Mouse (Mus musculus) spleen, adult 2 months (tissue): ENCODE measurements around the gene Cacna1a. TPM values are rescaled to one million over a fixed set of nuclear protein-coding genes. Genes with fewer than 3 reads are reported as not detected.

ENCODE experiments used
- DNase-seq, 2 experiments: peaks; one replicate each; pipeline versions ENCODE4 v3.0.0 to v3.0.0-alpha.2; 2012 to 2021; ENCODE audit warnings: low spot score in 2 of 2, low read depth in 1 of 2
- H3K27ac ChIP-seq: fragments of 200-500 bp; 2 replicates; pipeline ENCODE4 v1.5.1; 2012; ENCODE audit warnings: low read length, inconsistent platforms; ENCODE audit not compliant: insufficient read depth
- H3K27me3 ChIP-seq: fragments of 200-500 bp; 2 replicates; pipeline ENCODE4 v1.6.1; 2012; ENCODE audit warnings: mild to moderate bottlenecking, moderate library complexity, low read length, inconsistent platforms; ENCODE audit not compliant: control insufficient read depth, insufficient read depth
- H3K36me3 ChIP-seq: fragments of 200-500 bp; 2 replicates; pipeline ENCODE4 v1.6.1; 2012; ENCODE audit warnings: mild to moderate bottlenecking, low read length, inconsistent platforms; ENCODE audit not compliant: control insufficient read depth, insufficient read depth
- H3K4me1 ChIP-seq: fragments of 200-500 bp; 2 replicates; pipeline ENCODE4 v1.6.1; 2011; ENCODE audit warnings: inconsistent platforms; ENCODE audit not compliant: control insufficient read depth, insufficient read depth, insufficient read length
- H3K4me3 ChIP-seq: fragments of 200-500 bp; 2 replicates; pipeline ENCODE4 v1.5.1; 2011; ENCODE audit warnings: mild to moderate bottlenecking, inconsistent platforms; ENCODE audit not compliant: insufficient read depth, insufficient read length; ENCODE audit errors: extremely low read depth
- CTCF ChIP-seq: fragments of 200-500 bp; IDR thresholded peaks from 2 replicates; pipeline ENCODE4 v1.5.1; 2011; ENCODE audit warnings: mild to moderate bottlenecking, inconsistent platforms; ENCODE audit not compliant: insufficient read depth, insufficient read length, insufficient replicate concordance; ENCODE audit errors: extremely low read depth
- POLR2A ChIP-seq: fragments of 200-500 bp; IDR thresholded peaks from 2 replicates; pipeline ENCODE4 v1.6.1; 2011; ENCODE audit warnings: low read depth, low read length, inconsistent platforms
- WGBS: fragments of 180-500 bp; shearing (Covaris S2); methylation state at CpG from one replicate; pipeline ENCODE4 v1.1.7; 2018; 5-methylcytosine and 5-hydroxymethylcytosine counted together
- polyA plus RNA-seq: library from polyadenylated mRNA; depleted of rRNA; stranded (reverse); fragments of >200 nt; gene quantifications from 2 replicates; pipeline ENCODE4 v1.2.3, GENCODE M21; 2012

Cacna1a gene
- polyA plus RNA-seq, 1 experiment, result 7.0 TPM

- Histone ChIP-seq H3K27ac (no peak overlapping the region), H3K4me3 (no peak overlapping the region), H3K27me3 (no peaks in the 10 kb centered on the region), H3K4me1 (no peaks in the 10 kb centered on the region), H3K36me3 (no peaks in the 10 kb centered on the region)
- no peak for DNase-seq
- WGBS, result 66% methylated on average over 4 of the region's 4 CpGs
- TF ChIP-seq CTCF (no peak), POLR2A (no peak)
These were observed 141.3 kb downstream of the Cacna1a start for GRCm38 (mm10) chr8:84529548-84529947.

- TF ChIP-seq POLR2A, result no peak
- no peak for TF ChIP-seq CTCF
- Histone ChIP-seq H3K36me3 (no peaks in the 10 kb centered on the region), H3K27me3 (no peaks in the 10 kb centered on the region), H3K4me3 (no peak overlapping the region), H3K27ac (no peak overlapping the region), H3K4me1 (no peaks in the 10 kb centered on the region)
- WGBS, result 71% methylated on average over 1 of the region's 1 CpGs
- DNase-seq, result no peak
These were observed 144.5 kb downstream of the Cacna1a start for GRCm38 (mm10) chr8:84532725-84533124.

- Histone ChIP-seq H3K27ac (no peak overlapping the region), H3K27me3 (no peaks in the 10 kb centered on the region)
- 60% methylated on average over 4 of the region's 4 CpGs for WGBS
These were observed 145.1 kb downstream of the Cacna1a start for GRCm38 (mm10) chr8:84533341-84533740.

GRCm38 (mm10) chr8:84536917-84537316 lies 148.7 kb downstream of the Cacna1a start:
- no peak for DNase-seq
- H3K27ac ChIP-seq, result no peak overlapping the region
- no peak for TF ChIP-seq CTCF
- no peak for TF ChIP-seq POLR2A
- no peaks in the 10 kb centered on the region for H3K36me3 ChIP-seq
- no peak overlapping the region for H3K4me3 ChIP-seq
- no peaks in the 10 kb centered on the region for H3K4me1 ChIP-seq
- 84% methylated on average over 5 of the region's 5 CpGs for WGBS
- H3K27me3 ChIP-seq, result no peaks in the 10 kb centered on the region

More at GRCm38 (mm10) chr8:84533341-84533740, 145.1 kb downstream of the Cacna1a start:
- DNase-seq, result no peak
- TF ChIP-seq POLR2A, result no peak
- no peaks in the 10 kb centered on the region for H3K4me1 ChIP-seq
- no peaks in the 10 kb centered on the region for H3K36me3 ChIP-seq
- no peak overlapping the region for H3K4me3 ChIP-seq

GRCm38 (mm10) chr8:84539376-84539775 lies 151.1 kb downstream of the Cacna1a start:
- TF ChIP-seq CTCF (no peak), POLR2A (no peak)
- Histone ChIP-seq H3K27ac (no peak overlapping the region), H3K4me1 (no peaks in the 10 kb centered on the region), H3K27me3 (no peaks in the 10 kb centered on the region), H3K4me3 (no peak overlapping the region), H3K36me3 (no peaks in the 10 kb centered on the region)
- DNase-seq, result no peak
- 49% methylated on average over 6 of the region's 6 CpGs for WGBS

GRCm38 (mm10) chr8:84542481-84542880 lies 154.2 kb downstream of the Cacna1a start:
- DNase-seq, result no peak
- WGBS, result 68% methylated on average over 7 of the region's 7 CpGs
- no peak overlapping the region for H3K4me3 ChIP-seq
- TF ChIP-seq POLR2A, result no peak
- TF ChIP-seq CTCF, result no peak
- no peaks in the 10 kb centered on the region for H3K4me1 ChIP-seq
- H3K27ac ChIP-seq, result no peak overlapping the region
- no peaks in the 10 kb centered on the region for H3K36me3 ChIP-seq
- no peaks in the 10 kb centered on the region for H3K27me3 ChIP-seq

GRCm38 (mm10) chr8:84545522-84545921 lies 157.3 kb downstream of the Cacna1a start:
- Histone ChIP-seq H3K4me3 (no peak overlapping the region), H3K36me3 (no peaks in the 10 kb centered on the region), H3K27ac (no peak overlapping the region), H3K27me3 (no peaks in the 10 kb centered on the region), H3K4me1 (no peaks in the 10 kb centered on the region)
- WGBS, result 82% methylated on average over 3 of the region's 3 CpGs
- no peak for DNase-seq
- TF ChIP-seq POLR2A, result no peak
- TF ChIP-seq CTCF, result no peak
